Mouse (Mus musculus) hindlimb bud, embryonic 11.5 days (tissue): ENCODE data around the gene Gm16429.
"Not testable (repeated sequence)": the region's sequence is repeated elsewhere in the genome, so short reads cannot be mapped to it uniquely, and the experiment has no call there.

Experiments used
- DNase-seq: peaks from one replicate; pipeline ENCODE4 v3.0.0-alpha.2; 2012; ENCODE audit warnings: low read depth, low spot score; ENCODE audit errors: extremely low spot score

The Gm16429 gene

DNA sequence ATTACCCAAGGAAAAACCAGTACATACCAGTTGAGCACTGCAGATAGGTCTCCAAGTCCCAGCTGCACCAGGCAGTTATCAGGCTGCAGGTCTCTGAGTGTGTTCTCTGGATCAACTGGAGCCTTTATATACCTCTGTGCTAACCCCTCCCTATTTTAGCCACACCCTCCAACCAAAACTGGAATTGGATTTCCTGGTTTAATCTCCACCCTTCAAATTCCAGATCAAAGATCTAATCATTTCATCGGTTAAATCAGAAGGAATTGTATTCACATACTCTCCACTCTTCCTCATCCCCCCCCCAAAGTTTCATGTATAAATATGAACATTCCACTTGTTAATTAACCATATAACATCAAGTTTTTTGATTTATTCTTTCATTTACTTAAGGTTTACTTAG, at the start of gene Gm16429:
Gene Gm16429, minus strand, starts transcription at position 101 of the 400 bp plus-strand sequence.
- DNase-seq, result not testable (repeated sequence)
